Mouse (Mus musculus): ENCODE measurements at regions not wholly inside any gene's neighbourhood (a gene's known extent, or its start where the extent isn't known, plus 50 kb on each side); places are given as distances from the start of the nearest gene placed in this dataset.

- Histone ChIP-seq H3K9ac (no peak overlapping the region), H3K36me3 (no peaks in the 10 kb centered on the region), H3K27me3 (no peaks in the 10 kb centered on the region), H3K4me1 (replicated peaks) (no peaks in the 10 kb centered on the region), H3K9me3 (no peaks in the 10 kb centered on the region), H3K4me3 (no peak overlapping the region), H3K27ac (no peak overlapping the region), H3K4me2 (no peak overlapping the region)
- WGBS: 32% methylated on average over 1 of the region's 1 CpGs
- ATAC-seq (ENCODE audit: low FRiP score): no peak
These were observed 52.2 kb upstream of the Otud4 start for GRCm38 (mm10) chr8:79587258-79587657.

- WGBS: 42% methylated on average over 3 of the region's 3 CpGs
- no peaks in the 10 kb centered on the region for H3K27me3 ChIP-seq
- H3K27ac ChIP-seq: no peak overlapping the region
- H3K36me3 ChIP-seq: no peaks in the 10 kb centered on the region
- H3K9ac ChIP-seq: no peak overlapping the region
- no peaks in the 10 kb centered on the region for H3K9me3 ChIP-seq
- H3K4me1 ChIP-seq (replicated peaks): no peaks in the 10 kb centered on the region
- no peak for ATAC-seq (ENCODE audit: low FRiP score)
- H3K4me2 ChIP-seq: no peak overlapping the region
- H3K4me3 ChIP-seq: no peak overlapping the region
These were observed 54.5 kb upstream of the Otud4 start for GRCm38 (mm10) chr8:79584966-79585365.

GRCm38 (mm10) chr8:79583326-79583725 is 56.1 kb upstream of the Otud4 start:
- Histone ChIP-seq H3K9ac (no peak overlapping the region), H3K27me3 (no peaks in the 10 kb centered on the region), H3K4me2 (no peak overlapping the region), H3K27ac (no peak overlapping the region), H3K4me3 (no peak overlapping the region), H3K36me3 (no peaks in the 10 kb centered on the region), H3K9me3 (no peaks in the 10 kb centered on the region), H3K4me1 (replicated peaks) (no peaks in the 10 kb centered on the region)
- 39% methylated on average over 6 of the region's 6 CpGs for WGBS
- no peak for ATAC-seq (ENCODE audit: low FRiP score)

GRCm38 (mm10) chr8:79582195-79582594 is 57.2 kb upstream of the Otud4 start:
- ATAC-seq (ENCODE audit: low FRiP score): no peak

DNA sequence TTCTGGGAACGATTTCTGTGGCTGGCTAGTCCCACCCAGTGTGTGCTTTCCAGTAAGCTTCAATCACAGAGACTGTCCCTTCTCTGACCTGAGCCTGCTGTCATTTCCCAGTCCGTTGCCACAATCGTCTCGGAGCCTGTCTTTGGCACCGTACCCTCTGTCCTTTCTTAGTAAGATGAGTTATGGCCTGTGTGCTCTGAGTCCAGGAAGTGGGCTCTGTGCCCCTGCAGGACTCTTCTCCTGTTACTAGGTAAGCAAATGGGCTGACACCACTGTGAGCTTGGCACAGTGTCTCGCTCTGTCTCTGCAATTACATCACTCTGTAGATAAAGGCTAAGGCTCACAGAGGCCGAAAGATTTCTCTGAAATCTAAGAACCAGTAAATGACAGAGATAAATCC is 63.3 kb upstream of the Otud4 start:
- no peaks in the 10 kb centered on the region for H3K36me3 ChIP-seq
- H3K4me3 ChIP-seq: no peak overlapping the region
- H3K9me3 ChIP-seq: no peaks in the 10 kb centered on the region
- H3K27me3 ChIP-seq: no peaks in the 10 kb centered on the region
- 82% methylated on average over 7 of the region's 7 CpGs for WGBS
- ATAC-seq (ENCODE audit: low FRiP score): no peak
- no peaks in the 10 kb centered on the region for H3K4me1 ChIP-seq (replicated peaks)
- H3K4me2 ChIP-seq: no peak overlapping the region
- H3K9ac ChIP-seq: no peak overlapping the region
- H3K27ac ChIP-seq: no peak overlapping the region

More at GRCm38 (mm10) chr8:79582195-79582594, 57.2 kb upstream of the Otud4 start:
- H3K4me1 ChIP-seq (replicated peaks): no peaks in the 10 kb centered on the region
- H3K4me3 ChIP-seq: no peak overlapping the region
- no peaks in the 10 kb centered on the region for H3K27me3 ChIP-seq
- no peak overlapping the region for H3K27ac ChIP-seq
- WGBS: 84% methylated on average over 2 of the region's 2 CpGs
- H3K36me3 ChIP-seq: no peaks in the 10 kb centered on the region
- H3K4me2 ChIP-seq: no peak overlapping the region
- H3K9me3 ChIP-seq: no peaks in the 10 kb centered on the region
- H3K9ac ChIP-seq: no peak overlapping the region

GRCm38 (mm10) chr8:79575175-79575734 is 64.2 kb upstream of the Otud4 start:
- Histone ChIP-seq H3K9me3 (no peaks in the 10 kb centered on the region), H3K36me3 (no peaks in the 10 kb centered on the region), H3K4me3 (no peak overlapping the region), H3K27ac (no peak overlapping the region), H3K9ac (no peak overlapping the region), H3K4me1 (replicated peaks) (no peaks in the 10 kb centered on the region), H3K27me3 (no peaks in the 10 kb centered on the region), H3K4me2 (no peak overlapping the region)
- no peak for ATAC-seq (ENCODE audit: low FRiP score)
- 45% methylated on average over 2 of the region's 2 CpGs for WGBS

DNA sequence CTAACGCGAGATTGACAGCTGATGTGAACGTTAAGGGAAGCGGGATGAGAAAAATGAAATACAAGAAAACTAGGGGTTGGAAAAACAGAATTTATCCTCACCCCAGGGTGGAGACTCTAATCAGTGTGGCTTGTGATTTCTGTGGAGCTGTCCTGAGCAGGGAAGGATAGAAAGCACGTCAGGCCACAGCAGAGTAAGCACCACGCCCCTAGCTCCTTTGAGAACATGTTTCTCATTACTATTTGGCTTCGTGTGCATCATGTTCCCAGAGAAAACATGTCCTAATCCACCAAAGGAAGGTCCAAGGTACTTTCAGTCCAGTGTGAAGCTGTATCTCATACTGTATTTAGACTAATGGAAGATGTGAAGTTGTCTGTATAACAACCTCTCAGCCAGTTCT is 65.9 kb upstream of the Otud4 start:
- H3K27ac ChIP-seq: no peak overlapping the region
- no peak overlapping the region for H3K9ac ChIP-seq
- H3K9me3 ChIP-seq: no peaks in the 10 kb centered on the region
- H3K4me1 ChIP-seq (replicated peaks): no peaks in the 10 kb centered on the region
- no peak for ATAC-seq (ENCODE audit: low FRiP score)
- no peak overlapping the region for H3K4me2 ChIP-seq
- no peaks in the 10 kb centered on the region for H3K27me3 ChIP-seq
- H3K4me3 ChIP-seq: no peak overlapping the region
- 87% methylated on average over 7 of the region's 7 CpGs for WGBS
- H3K36me3 ChIP-seq: no peaks in the 10 kb centered on the region

DNA sequence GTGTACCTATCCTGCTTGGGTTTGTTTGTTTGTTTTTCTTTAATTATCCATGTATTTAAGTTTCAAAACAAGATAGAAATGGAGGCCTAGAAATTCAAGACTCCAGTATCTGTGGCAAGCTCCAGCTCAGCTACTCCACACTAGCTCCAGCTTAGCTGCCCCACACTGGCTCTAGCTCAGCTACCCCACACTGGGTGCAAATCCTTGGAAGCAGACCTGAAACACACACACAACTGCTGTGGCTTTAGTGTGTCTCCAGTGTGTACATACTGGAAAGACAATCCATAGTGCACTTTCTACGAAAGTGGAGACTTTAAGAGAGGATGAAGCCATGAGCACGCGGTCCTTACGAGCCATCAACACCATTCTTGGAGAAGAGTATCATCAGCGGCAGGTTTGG is 66.9 kb upstream of the Otud4 start:
- H3K36me3 ChIP-seq: no peaks in the 10 kb centered on the region
- H3K4me3 ChIP-seq: no peak overlapping the region
- no peaks in the 10 kb centered on the region for H3K27me3 ChIP-seq
- WGBS: 94% methylated on average over 5 of the region's 5 CpGs
- no peak overlapping the region for H3K27ac ChIP-seq
- no peak overlapping the region for H3K9ac ChIP-seq
- no peaks in the 10 kb centered on the region for H3K4me1 ChIP-seq (replicated peaks)
- no peak for ATAC-seq (ENCODE audit: low FRiP score)
- no peaks in the 10 kb centered on the region for H3K9me3 ChIP-seq
- H3K4me2 ChIP-seq: no peak overlapping the region

GRCm38 (mm10) chr8:79563101-79563500 is 76.3 kb upstream of the Otud4 start:
- Histone ChIP-seq H3K4me2 (no peak overlapping the region), H3K27me3 (no peaks in the 10 kb centered on the region), H3K4me1 (replicated peaks) (peaks cover 8% of the 10 kb centered on the region), H3K36me3 (no peaks in the 10 kb centered on the region), H3K9me3 (no peaks in the 10 kb centered on the region), H3K9ac (no peak overlapping the region), H3K27ac (no peak overlapping the region), H3K4me3 (no peak overlapping the region)
- ATAC-seq (ENCODE audit: low FRiP score): no peak
- 72% methylated on average over 6 of the region's 6 CpGs for WGBS

GRCm38 (mm10) chr8:79562669-79563068 is 76.7 kb upstream of the Otud4 start:
- WGBS: 77% methylated on average over 8 of the region's 8 CpGs
- Histone ChIP-seq H3K9me3 (no peaks in the 10 kb centered on the region), H3K36me3 (no peaks in the 10 kb centered on the region), H3K4me1 (replicated peaks) (peaks cover 8% of the 10 kb centered on the region), H3K4me2 (no peak overlapping the region), H3K27me3 (no peaks in the 10 kb centered on the region), H3K4me3 (no peak overlapping the region), H3K27ac (no peak overlapping the region), H3K9ac (no peak overlapping the region)
- no peak for ATAC-seq (ENCODE audit: low FRiP score)

- Histone ChIP-seq H3K9ac (no peak overlapping the region), H3K4me1 (replicated peaks) (peaks cover 8% of the 10 kb centered on the region), H3K27ac (no peak overlapping the region), H3K36me3 (no peaks in the 10 kb centered on the region), H3K4me2 (peak overlapping the region; percentile 1; the same call in 1 of the 2 replicates), H3K27me3 (no peaks in the 10 kb centered on the region), H3K9me3 (no peaks in the 10 kb centered on the region), H3K4me3 (no peak overlapping the region)
- ATAC-seq (ENCODE audit: low FRiP score): no peak; the same call in 1 of the 2 replicates
- WGBS: 62% methylated on average over 11 of the region's 11 CpGs
These were observed 77.3 kb upstream of the Otud4 start for GRCm38 (mm10) chr8:79562071-79562581.

- no peak for ATAC-seq (ENCODE audit: low FRiP score)
- Histone ChIP-seq H3K4me3 (no peak overlapping the region), H3K27ac (no peak overlapping the region), H3K9ac (no peak overlapping the region), H3K4me2 (peak overlapping the region; percentile 1; the same call in 1 of the 2 replicates), H3K36me3 (no peaks in the 10 kb centered on the region), H3K4me1 (replicated peaks) (peaks cover 8% of the 10 kb centered on the region), H3K9me3 (no peaks in the 10 kb centered on the region), H3K27me3 (no peaks in the 10 kb centered on the region)
- 68% methylated on average over 9 of the region's 9 CpGs for WGBS
These were observed 78.0 kb upstream of the Otud4 start for GRCm38 (mm10) chr8:79561269-79562063.

GRCm38 (mm10) chr8:79559516-79559915 is 79.9 kb upstream of the Otud4 start:
- Histone ChIP-seq H3K27me3 (no peaks in the 10 kb centered on the region), H3K4me2 (no peak overlapping the region), H3K4me3 (no peak overlapping the region), H3K27ac (no peak overlapping the region), H3K9ac (no peak overlapping the region), H3K4me1 (replicated peaks) (peaks cover 8% of the 10 kb centered on the region), H3K9me3 (no peaks in the 10 kb centered on the region), H3K36me3 (no peaks in the 10 kb centered on the region)
- 93% methylated on average over 6 of the region's 6 CpGs for WGBS
- ATAC-seq (ENCODE audit: low FRiP score): no peak

Data from hindbrain, embryonic 13.5 days (tissue).